Mouse (Mus musculus) gonadal fat pad, adult 2 months (tissue): ENCODE data around the gene Gm7271. TPM values are rescaled to one million over a fixed set of nuclear protein-coding genes. Genes with fewer than 3 reads are reported as not detected.

ENCODE experiments used
- polyA plus RNA-seq: library from polyadenylated mRNA; depleted of rRNA; stranded (reverse); fragments of >200 nt; gene quantifications from 2 replicates; pipeline ENCODE4 v1.2.3, GENCODE M21; 2012; rRNA removed

Gene Gm7271
- polyA plus RNA-seq, 1 experiment, result not detected

Other genes with a start within 250 kb of the Gm7271 start
- 16.5 and 25.3 TPM in 2 replicates for gene Clock, start 179.2 kb upstream of the Gm7271 start, polyA plus RNA-seq
- gene Pdcl2, start 152.9 kb upstream of the Gm7271 start, polyA plus RNA-seq, result 0.19 TPM in 1 of 2 replicates, not detected in the other
- 0.14 and 0.27 TPM in 2 replicates for gene Nmu, start 120.3 kb upstream of the Gm7271 start, polyA plus RNA-seq
- gene Exoc1, start 45.3 kb downstream of the Gm7271 start, polyA plus RNA-seq, result 31.4 and 35.0 TPM in 2 replicates
- gene Cep135, start 104.7 kb downstream of the Gm7271 start, polyA plus RNA-seq, result 1.3 and 1.5 TPM in 2 replicates
- gene C530008M17Rik, start 172.5 kb downstream of the Gm7271 start, polyA plus RNA-seq, result 2.0 and 2.1 TPM in 2 replicates